Mouse (Mus musculus) regulatory T cell (primary cell): ENCODE data around the gene Il18bp.

Source experiments
- in situ Hi-C: fragments of 300-600 bp; cut with MboI, MseI; formaldehyde crosslinking; loops from one replicate; pipeline ENCODE4 v1.15.1; 2025; ENCODE audit warnings: high pct_unique_total_duplicates

Il18bp gene

GRCm38 (mm10) chr7:102006520-102006919 lies 12.0 kb downstream of the Il18bp start:
- in situ Hi-C loops: no loop called here

GRCm38 (mm10) chr7:102000921-102001630 lies 17.4 kb downstream of the Il18bp start:
- in situ Hi-C loops: no loop called here

GRCm38 (mm10) chr7:102000296-102000695 lies 18.2 kb downstream of the Il18bp start:
- in situ Hi-C loops: no loop called here

GRCm38 (mm10) chr7:101999461-102000151 lies 18.9 kb downstream of the Il18bp start:
- in situ Hi-C loops: no loop called here

GRCm38 (mm10) chr7:101998194-101998927 lies 20.1 kb downstream of the Il18bp start:
- in situ Hi-C loops: no loop called here

- in situ Hi-C loops: no loop called here
These were observed 24.2 kb downstream of the Il18bp start for GRCm38 (mm10) chr7:101994241-101994640.

- in situ Hi-C loops: loop anchor here (10.0 kb wide), 1 partner anchor 1980 kb away; the partner anchor contains the start of gene Chrdl2
These were observed 33.4 kb downstream of the Il18bp start for GRCm38 (mm10) chr7:101985081-101985480.

GRCm38 (mm10) chr7:101982735-101983134 lies 35.8 kb downstream of the Il18bp start:
- in situ Hi-C loops: loop anchor here (10.0 kb wide), 1 partner anchor 1978 kb away; the partner anchor contains the start of gene Chrdl2

- in situ Hi-C loops: no loop called here
These were observed 44.0 kb downstream of the Il18bp start for GRCm38 (mm10) chr7:101974505-101974904.

GRCm38 (mm10) chr7:101973730-101974129 lies 44.8 kb downstream of the Il18bp start:
- in situ Hi-C loops: no loop called here

- in situ Hi-C loops: no loop called here
These were observed 46.8 kb downstream of the Il18bp start for GRCm38 (mm10) chr7:101971721-101972120.

- in situ Hi-C loops: no loop called here
These were observed 47.5 kb downstream of the Il18bp start for GRCm38 (mm10) chr7:101970821-101971461.

- in situ Hi-C loops: no loop called here
These were observed 48.1 kb downstream of the Il18bp start for GRCm38 (mm10) chr7:101970429-101970775.

- in situ Hi-C loops: loop anchor here (5.0 kb wide), 1 partner anchor 38 kb away; the partner anchor contains the start of genes Lrrc51 and Numa1
These were observed 48.6 kb downstream of the Il18bp start for GRCm38 (mm10) chr7:101969694-101970428.

GRCm38 (mm10) chr7:101968751-101969150 lies 49.7 kb downstream of the Il18bp start:
- in situ Hi-C loops: loop anchor here (5.0 kb wide), 1 partner anchor 36 kb away; the partner anchor contains the start of genes Lrrc51 and Numa1

GRCm38 (mm10) chr7:101967256-101967655 lies 51.2 kb downstream of the Il18bp start:
- in situ Hi-C loops: loop anchor here (5.0 kb wide), 1 partner anchor 35 kb away; the partner anchor contains the start of genes Lrrc51 and Numa1

- in situ Hi-C loops: loop anchor here (5.0 kb wide), 1 partner anchor 33 kb away; the partner anchor contains the start of genes Lrrc51 and Numa1
These were observed 52.9 kb downstream of the Il18bp start for GRCm38 (mm10) chr7:101965606-101966005.
